Mouse (Mus musculus) right cerebral cortex, adult 18-20 months (tissue): ENCODE results near the gene Eml6.
"Not testable (repeated sequence)": the region's sequence is repeated elsewhere in the genome, so short reads cannot be mapped to it uniquely, and the experiment has no call there.

Experiments used
- DNase-seq: peaks from one replicate; pipeline ENCODE4 v3.0.0; 2022; ENCODE audit warnings: mixed read lengths

The Eml6 gene

DNA sequence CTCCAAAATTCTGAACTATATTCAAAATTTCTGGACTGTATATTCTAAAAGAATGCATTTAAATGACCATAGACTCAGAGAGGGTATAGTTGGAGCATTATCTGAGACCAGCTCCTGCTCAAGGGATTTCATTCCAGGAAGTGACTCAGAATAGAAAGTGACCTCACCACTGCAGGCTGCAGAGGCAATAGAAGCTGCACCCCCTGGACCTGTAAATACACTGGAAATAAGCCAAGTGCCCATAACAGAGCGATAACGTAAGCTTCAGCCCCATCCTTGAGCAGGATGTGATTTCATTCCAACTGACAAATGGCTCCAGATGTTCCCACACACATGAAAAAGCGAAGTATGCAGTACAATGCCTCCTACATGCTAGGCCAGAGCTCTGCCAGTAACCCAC lies 186.1 kb downstream of the Eml6 start:
- DNase-seq = no peak

- DNase-seq = no peak
Observed at GRCm38 (mm10) chr11:29837066-29837465, 188.8 kb downstream of the Eml6 start.

DNA sequence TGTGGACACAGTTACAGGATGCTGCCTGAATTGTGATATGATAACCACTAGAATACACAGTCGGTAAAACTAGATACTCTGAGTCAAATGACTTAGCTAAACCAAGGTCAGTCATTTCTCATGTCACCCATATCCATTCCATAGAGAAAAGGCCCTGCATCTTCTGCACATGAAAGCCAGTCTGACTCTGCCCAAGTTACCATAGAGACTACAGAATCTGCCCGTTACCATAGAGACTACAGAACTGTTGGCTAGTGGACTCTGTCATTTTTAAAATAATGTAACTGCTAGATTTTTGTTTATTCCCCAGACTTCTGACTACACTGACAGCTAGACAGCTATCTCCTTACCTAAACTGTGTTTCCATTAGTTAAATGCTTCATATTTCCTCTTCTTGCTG lies 198.1 kb downstream of the Eml6 start:
- no peak for DNase-seq

GRCm38 (mm10) chr11:29826001-29826400 lies 199.8 kb downstream of the Eml6 start:
- DNase-seq = no peak

DNA sequence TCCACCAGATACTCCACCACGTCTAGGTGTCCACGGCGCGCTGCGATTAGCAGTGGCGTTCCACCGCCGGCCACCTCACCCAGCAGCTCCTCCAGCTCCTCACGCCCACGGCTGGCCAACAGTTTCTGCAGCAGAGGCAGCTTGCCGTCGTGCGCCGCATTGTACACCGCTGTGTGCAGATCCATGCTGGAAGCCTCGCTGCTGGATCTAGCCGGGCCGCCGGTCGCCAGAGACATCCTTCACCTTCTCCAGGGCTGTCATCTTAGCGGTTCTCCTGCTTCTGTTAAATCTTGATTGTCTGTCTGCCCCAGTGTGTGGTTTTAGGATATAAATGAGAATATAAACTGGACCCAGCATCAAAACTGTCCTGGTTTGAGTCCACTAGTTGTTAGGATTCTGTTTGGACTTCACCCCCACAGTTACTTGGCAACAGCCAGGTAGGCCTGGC lies 200.5 kb downstream of the Eml6 start, which contains the start of gene 4931440F15Rik:
TSS of gene 4931440F15Rik (minus strand) at position 398 of the 448 bp plus-strand sequence.
- not testable (repeated sequence) for DNase-seq

- not testable (repeated sequence) for DNase-seq
Observed at GRCm38 (mm10) chr11:29824474-29825270, 201.2 kb downstream of the Eml6 start.

GRCm38 (mm10) chr11:29823141-29823540 lies 202.7 kb downstream of the Eml6 start:
- DNase-seq = no peak

DNA sequence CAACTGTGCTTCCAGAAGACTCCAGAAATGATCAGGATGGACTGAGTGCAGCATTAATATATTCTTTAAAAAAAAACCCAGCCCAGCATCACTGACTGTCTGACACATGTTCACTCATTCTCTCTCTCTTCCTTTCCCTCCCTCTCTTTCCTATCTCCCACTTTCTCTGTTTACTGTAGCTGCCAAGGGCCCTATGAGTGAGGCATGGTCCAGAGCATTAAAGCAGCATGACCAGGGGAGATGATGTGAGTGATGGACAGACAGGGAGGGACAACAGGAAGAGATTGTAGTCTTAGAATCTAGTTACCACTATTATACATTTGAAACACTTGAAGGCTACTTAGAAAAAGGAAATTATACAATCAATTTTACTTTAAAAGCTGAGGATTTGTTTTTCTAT lies 210.2 kb downstream of the Eml6 start:
- DNase-seq = no peak

DNA sequence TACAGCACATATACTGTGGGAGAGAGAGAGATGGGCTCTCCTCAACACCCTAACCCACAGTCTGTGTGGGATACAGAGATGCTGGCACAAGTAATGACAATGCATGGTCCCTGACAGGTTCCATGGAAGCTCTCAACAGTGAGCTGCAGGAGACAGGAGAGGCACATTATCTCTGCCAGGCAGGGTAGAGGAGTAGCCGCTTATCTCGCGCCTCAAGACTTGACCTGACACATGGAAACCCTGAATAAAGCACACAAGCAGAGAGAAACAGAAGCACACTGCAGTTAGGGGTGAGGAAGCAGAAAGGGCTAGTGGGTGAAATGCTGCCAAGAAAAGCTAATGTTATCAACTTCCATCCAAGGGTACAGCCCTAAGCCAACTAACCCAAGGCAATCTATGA lies 210.6 kb downstream of the Eml6 start:
- DNase-seq = no peak

GRCm38 (mm10) chr11:29813267-29813666 lies 212.6 kb downstream of the Eml6 start:
- DNase-seq = no peak

DNA sequence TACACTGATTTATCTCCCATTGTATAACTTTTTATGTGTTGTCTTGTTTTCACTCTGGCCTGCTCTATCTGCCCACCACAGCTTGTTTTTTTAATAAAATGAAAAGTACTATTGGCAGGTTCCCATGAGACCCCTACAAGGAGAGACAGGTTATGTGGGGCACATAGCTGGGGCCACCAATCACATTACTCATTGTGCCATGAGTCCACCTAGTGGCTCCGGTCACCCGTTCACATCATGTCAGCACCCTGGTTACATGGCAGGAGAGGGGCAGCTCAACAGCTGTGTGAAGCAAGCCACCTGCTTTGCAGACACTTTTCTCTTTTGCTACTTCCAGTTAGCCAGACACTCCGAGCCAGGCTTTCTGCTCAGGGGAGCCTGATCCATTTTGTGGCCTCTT lies 213.4 kb downstream of the Eml6 start:
- DNase-seq = no peak

DNA sequence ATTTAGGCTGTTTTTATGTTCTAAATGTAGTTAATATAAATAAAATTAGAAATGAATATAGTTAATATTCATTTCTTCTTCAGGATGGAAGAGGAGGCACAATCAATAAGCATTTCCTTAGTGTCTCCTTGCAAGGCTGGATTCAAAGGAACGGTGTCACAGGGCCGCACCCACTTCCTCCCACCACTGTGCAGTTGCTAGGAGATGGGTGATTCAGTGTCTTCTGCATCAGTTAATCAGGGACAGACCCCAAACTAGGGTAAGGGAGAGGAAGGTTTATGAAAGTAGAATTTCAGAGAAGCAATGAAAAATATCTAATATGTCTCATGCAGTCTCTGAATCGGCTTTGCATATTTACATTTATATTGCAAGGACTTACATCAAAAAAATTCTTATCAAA lies 215.5 kb downstream of the Eml6 start:
- DNase-seq = peak; percentile 59

DNA sequence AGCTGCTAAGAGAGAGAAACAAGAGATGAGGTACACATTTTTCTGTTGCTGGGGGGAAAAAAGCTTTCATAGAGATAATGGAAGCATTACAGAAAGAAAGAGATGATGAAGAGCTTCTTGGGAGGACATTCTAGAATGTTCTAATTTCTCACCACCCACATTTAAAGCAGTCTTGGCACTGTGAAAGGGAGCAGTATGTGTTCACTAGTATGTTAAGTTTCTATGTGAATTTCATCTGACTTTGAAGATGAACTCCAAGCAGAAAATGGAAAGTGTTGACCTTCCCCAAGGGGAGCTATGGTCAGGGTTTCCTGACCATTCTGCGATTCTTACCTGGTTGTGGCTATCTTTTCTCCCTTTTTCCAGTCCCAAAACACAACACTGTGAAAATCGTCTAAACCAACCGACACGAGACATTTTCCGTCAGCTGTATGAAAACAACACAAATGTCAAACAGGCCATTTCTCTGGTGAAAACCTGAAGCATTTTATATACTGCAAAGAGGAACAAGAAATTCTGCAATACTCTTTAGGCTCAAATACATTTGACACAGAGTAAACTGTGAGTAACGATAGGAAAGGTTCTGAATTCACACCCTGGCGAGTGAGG lies 216.7 kb downstream of the Eml6 start:
- no peak for DNase-seq

DNA sequence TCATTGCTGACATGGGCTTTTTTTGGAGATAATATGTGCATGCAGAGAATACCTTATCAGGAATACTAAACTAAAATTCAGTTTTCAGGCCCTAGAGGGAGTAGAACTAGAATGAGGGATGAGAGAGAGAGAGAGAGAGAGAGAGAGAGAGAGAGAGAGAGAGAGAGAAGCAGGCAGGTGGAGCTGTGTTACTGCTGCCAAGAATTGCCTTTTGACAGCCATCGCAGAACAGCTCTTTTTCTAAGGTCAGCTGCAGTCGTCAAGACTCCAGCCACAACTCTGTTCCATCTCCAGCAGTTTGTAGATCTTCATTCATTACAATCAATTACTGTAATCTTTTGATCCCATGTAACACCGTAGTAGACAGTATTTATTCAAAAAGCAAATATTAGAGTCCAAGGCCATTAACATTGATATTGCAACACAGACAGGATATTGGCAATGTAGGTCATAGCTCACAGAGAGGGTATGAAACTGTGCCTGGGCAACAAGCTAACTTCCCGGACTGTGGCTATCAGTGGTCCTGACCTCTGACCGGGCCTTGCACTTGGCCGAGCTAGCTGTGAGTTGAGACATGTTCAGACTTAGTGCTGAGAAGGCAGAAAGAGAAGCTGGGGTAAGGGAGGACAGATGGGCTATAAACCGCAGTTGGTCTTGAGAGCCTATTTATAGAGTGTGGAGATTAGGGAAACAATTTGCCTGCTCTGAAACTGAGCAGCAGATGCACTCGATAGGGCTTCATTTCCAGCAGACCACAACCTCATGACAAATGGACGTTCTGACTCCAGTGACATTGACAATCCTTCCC lies 217.5 kb downstream of the Eml6 start:
- DNase-seq = peak; percentile 29

DNA sequence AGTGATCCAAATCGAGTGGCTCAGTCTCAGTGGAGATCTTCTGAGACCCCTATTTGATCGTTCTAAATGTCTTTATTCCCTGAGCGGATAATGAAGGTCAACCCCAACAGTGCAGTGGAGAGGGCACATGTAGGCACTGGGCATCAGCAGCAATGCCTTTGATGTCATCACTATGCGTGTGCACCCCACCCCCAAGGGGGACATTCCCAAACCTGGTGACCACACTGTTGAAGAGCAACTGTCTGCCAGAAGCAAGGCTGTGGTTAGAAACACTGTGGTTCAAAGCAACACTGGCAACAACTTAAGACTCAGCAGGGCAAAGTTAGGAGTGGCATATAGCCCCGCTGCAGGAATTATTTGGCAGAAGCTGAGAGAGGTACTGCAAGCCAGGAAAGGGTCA lies 218.5 kb downstream of the Eml6 start:
- DNase-seq = no peak

DNA sequence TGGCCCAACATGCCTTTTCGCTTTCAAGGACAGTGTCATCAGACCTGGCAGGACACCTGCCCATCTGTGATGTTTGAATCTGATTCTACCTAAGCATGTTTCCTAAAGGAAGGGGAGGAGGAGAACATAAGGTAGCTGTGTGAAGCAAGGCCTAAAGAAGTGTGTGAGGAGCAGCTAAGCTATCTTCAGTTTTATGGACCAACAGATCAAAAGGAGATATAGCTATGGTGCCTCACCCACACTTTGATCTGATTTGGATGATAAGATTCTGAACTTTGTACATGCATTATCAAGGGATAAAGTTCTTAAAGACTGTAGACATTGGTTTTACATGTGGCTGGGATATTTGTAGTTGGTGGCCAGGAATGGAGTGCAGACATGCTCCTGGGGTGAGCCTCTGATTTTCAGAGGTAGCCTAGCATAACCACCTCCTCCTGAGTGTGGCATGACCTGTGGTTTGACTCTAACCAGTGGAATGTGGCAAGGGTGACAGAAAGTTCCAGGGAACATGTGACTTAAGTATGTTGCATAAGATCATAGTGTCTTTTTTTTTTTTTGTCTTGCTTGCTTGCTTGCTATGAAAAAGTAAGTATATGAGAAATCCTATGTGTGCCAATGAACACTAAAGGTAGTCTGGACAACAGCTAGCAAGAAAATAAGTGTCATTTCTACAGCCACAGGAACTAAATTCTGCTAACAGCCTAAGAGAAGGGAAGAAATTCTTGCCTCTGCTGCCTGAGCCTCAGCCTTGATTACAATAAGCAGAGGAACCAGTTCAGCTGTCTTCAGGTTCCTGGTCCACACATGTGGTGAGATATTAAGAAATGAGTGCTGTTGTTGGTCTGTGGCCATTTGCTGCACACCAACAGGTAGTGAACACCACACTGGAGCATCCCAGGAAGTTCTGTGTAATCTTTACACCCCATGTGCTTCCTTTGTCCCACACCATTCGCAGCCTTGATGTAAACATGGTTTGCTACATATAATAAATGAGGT lies 224.1 kb downstream of the Eml6 start:
- DNase-seq = no peak

DNA sequence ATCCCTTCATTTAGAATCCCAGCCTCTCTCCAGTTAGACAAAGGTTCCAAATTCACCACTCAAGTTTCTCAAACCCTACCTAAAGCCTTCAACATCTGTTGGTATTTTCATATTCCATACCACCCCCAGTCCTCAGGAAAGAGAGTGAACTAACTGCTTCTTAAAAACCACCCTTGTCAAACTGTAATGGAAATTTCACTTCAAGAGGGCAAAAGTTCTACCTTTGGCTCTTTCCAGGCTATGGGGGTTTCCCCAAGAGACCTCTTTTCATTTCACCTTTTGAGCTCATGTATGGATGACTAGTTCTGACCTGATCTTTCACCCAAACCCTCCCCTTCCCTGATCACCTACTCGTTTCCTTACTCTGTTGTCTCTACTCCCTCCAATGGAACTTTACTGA lies 226.0 kb downstream of the Eml6 start:
- DNase-seq = no peak

- DNase-seq = peak; percentile 85
Observed at GRCm38 (mm10) chr11:29795106-29795505, 230.7 kb downstream of the Eml6 start.

DNA sequence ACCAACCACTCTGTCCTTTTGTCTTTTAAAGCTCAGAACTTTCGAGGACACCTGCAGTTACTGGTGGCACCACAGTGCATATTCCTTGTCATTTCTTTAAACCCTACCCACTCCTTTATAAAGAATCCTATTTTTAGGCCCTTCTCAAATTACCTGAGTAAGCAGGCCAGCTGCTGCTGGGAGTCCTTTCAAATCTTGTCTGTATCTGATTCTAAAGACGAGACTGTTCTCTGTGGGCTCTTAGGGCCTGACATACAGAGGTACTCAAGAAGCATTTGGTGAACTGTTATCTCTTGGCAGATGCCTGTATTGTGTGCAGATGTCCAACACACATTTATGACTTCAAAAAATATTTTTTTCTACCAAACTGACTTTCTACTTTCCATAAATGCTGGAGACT lies 231.4 kb downstream of the Eml6 start:
- peak; percentile 26 for DNase-seq

DNA sequence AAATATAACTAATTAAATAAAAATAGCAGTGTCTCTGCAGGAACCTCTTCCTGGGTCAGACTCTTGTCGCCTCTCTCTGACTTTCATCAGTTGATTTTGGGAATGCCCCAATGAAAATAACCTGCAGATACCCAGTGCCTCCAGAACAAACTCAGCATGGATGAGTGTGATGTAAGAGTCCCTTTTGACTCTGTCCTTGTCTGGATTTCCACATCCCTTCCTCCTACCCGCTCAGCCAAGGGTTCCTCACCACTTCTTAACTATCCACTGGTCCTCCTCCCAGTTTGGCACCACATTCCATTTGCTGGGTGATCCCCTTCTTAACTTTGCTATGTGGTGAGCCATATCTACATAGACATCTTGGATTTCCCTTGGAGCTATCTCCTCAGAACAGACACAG lies 235.0 kb downstream of the Eml6 start:
- DNase-seq = no peak

DNA sequence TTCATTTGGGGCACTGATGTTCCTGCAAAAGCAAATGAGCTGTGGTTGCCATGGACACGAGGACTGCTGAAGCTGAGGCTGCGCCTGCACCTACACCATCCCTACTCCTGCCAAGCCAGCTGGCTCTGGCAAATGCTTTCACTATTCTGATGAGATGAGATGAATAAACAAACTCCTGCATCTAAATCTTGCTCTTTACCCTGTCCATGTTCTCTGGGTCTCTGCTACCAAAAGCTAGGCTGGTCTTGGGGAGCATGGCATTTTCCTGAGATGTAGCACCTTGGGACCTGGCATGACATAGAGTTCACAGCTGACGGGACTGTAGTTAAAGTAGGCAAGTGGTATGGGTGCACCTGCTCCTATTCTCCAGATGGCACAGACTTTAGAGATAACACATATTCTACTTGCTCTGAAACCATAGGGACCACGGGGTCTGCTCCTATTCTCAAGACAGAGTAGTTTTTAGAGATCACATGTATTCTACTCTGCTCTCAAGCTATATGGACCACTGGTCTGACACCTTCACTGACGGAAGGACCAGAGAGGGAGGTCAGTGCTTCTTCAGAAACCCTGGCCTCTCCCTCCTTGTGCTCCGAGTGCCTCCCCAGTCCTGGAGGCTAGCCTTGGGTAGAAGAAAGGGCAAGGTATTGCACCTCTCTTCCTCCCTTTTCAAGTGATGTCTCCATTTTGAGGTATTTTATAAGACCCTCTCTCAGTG lies 236.8 kb downstream of the Eml6 start:
- DNase-seq = peak; percentile 94

GRCm38 (mm10) chr11:29788499-29788898 lies 237.3 kb downstream of the Eml6 start:
- no peak for DNase-seq
